Mouse (Mus musculus): ENCODE data around the gene Cdh13.

GRCm38 (mm10) chr8:119057876-119058275 is 774.3 kb downstream of the Cdh13 start:
- TF ChIP-seq POLR2A (IDR thresholded peaks at IDR 0.05; ENCODE audit: control insufficient read depth, low read depth, low read length), result no peak
- TF ChIP-seq CTCF (IDR thresholded peaks at IDR 0.05; ENCODE audit: control insufficient read depth, insufficient read depth, insufficient replicate concordance, low read depth, low read length), result no peak
